Mouse (Mus musculus) midbrain, embryonic 14.5 days (tissue): ENCODE data around the gene Arhgap10. TPM values are rescaled to one million over a fixed set of nuclear protein-coding genes. Genes with fewer than 3 reads are reported as not detected.

Experiments used
- ATAC-seq: fragments of 200-750 bp; cut with Nextera tagmentation; 2 replicates; pipeline ENCODE4 v1.8.0; 2017; ENCODE audit warnings: moderate number of reproducible peaks, moderate library complexity; ENCODE audit not compliant: low FRiP score, low TSS enrichment
- DNase-seq: peaks from one replicate; pipeline ENCODE4 v3.0.0-alpha.2; 2015
- H3K27ac ChIP-seq: fragments of 300-500 bp; sonication (generic); replicated peaks from 2 replicates; pipeline ENCODE4 v1.5.1; 2014; ENCODE audit warnings: mild to moderate bottlenecking, low read depth, low read length, moderate library complexity
- H3K27me3 ChIP-seq: fragments of 300-500 bp; sonication (generic); 2 replicates; pipeline ENCODE4 v1.6.1; 2014; ENCODE audit warnings: low read length, control low read depth, mixed read lengths; ENCODE audit not compliant: control insufficient read depth, insufficient read depth
- H3K36me3 ChIP-seq: fragments of 300-500 bp; sonication (generic); 2 replicates; pipeline ENCODE4 v1.6.1; 2014; ENCODE audit warnings: low read length, control low read depth; ENCODE audit not compliant: control insufficient read depth, insufficient read depth
- H3K4me1 ChIP-seq: fragments of 300-500 bp; sonication (generic); 2 replicates; pipeline ENCODE4 v1.6.1; 2014; ENCODE audit warnings: mild to moderate bottlenecking, antibody characterized with exemption, low read length, control low read depth; ENCODE audit not compliant: control insufficient read depth, insufficient read depth
- H3K4me2 ChIP-seq: fragments of 300-500 bp; sonication (generic); 2 replicates; pipeline ENCODE4 v1.6.1; 2014; ENCODE audit warnings: mild to moderate bottlenecking, low read length, moderate library complexity
- H3K4me3 ChIP-seq: fragments of 300-500 bp; sonication (generic); replicated peaks from 2 replicates; pipeline ENCODE4 v1.5.1; 2014; ENCODE audit warnings: low read depth, low read length
- H3K9ac ChIP-seq: fragments of 300-500 bp; sonication (generic); replicated peaks from 2 replicates; pipeline ENCODE4 v1.6.1; 2014; ENCODE audit warnings: mild to moderate bottlenecking, low read length, moderate library complexity
- H3K9me3 ChIP-seq: fragments of 300-500 bp; sonication (generic); 2 replicates; pipeline ENCODE4 v1.6.1; 2016; ENCODE audit warnings: low read length, control low read depth, mixed read lengths; ENCODE audit not compliant: control insufficient read depth
- WGBS: fragments of 180-500 bp; shearing (Covaris S2); extraction: QIAGEN DNeasy Blood & Tissue Kit; methylation state at CpG from one replicate; pipeline ENCODE4 v1.1.7; 2014; 5-methylcytosine and 5-hydroxymethylcytosine counted together
- polyA plus RNA-seq: library from polyadenylated mRNA; unstranded; fragments of >200 nt; fragmentation: Nextera tagmentation; extraction: Ambion mirVana; gene quantifications from 2 replicates; pipeline ENCODE4 v1.2.1, GENCODE M21; 2014

Gene Arhgap10
- polyA plus RNA-seq, 1 experiment from 2014 or later, result 3.0 TPM

DNA sequence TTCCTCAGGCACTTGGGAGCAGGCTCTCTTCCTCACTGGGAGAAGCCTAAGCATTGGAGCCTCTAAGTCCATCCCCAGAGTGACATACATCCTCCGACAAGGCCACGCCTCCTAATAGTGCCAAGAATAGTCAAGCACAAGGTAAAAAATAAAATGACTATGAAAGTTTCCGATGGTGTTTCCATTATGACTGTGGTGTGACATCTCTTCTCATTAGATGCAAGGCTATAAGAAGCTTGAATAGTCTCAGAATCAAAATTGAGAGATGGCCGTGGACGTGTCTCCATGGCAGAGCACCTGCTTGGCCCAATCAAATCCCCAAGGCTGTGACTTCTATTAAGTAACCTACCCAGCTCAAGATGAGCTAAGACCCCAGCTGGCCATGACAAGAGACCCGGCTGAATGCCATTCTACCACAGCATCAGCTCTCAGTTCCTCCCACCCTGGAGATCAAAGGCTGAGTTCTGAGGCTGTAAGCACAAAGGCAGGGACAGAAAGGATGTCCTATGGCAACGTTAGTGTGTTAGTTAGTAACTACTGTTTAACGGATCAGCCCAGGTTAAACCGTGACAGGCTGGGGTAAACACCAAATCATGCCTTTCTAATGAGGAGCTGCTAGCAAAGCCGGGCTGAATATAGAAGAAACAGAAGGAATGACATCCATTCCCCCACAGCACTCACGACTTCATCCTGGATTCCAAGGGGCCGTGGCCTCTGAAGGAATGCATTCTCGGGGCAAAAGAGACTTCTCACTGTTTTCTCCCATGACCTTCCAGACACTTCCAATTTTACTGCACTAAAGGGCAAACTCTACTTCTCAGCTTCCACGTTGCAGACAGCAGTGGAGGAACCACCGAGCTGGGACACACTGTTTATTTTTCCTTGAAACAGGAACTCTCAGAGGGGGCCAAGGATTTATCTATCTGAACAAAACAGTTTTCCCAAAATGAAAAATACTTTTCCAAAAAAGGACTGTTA is 81.5 kb downstream of the Arhgap10 start:
- ATAC-seq (no peak), DNase-seq (peak; percentile 13)
- H3K4me2 ChIP-seq, result no peak overlapping the region
- no peak overlapping the region for H3K9ac ChIP-seq
- no peaks in the 10 kb centered on the region for H3K9me3 ChIP-seq
- no peaks in the 10 kb centered on the region for H3K27me3 ChIP-seq
- H3K4me3 ChIP-seq, result no peak overlapping the region
- H3K4me1 ChIP-seq, result 0 out of 2 replicates have a peak, but pooled peaks cover 6% of the 10 kb centered on the region
- H3K36me3 ChIP-seq, result no peaks in the 10 kb centered on the region
- WGBS, result 27% methylated on average over 15 of the region's 15 CpGs
- no peak overlapping the region for H3K27ac ChIP-seq

- no peaks in the 10 kb centered on the region for H3K27me3 ChIP-seq
- DNase-seq (peak; percentile 17), ATAC-seq (peak; percentile 15; the same call in 1 of the 2 replicates)
- no peaks in the 10 kb centered on the region for H3K36me3 ChIP-seq
- WGBS, result 16% methylated on average over 4 of the region's 4 CpGs
- H3K4me2 ChIP-seq, result 0 out of 2 replicates have a peak overlapping the region, but pooled peaks have one; percentile 7
- H3K4me1 ChIP-seq, result 0 out of 2 replicates have a peak, but pooled peaks cover 6% of the 10 kb centered on the region
- H3K9ac ChIP-seq, result no peak overlapping the region
- no peak overlapping the region for H3K4me3 ChIP-seq
- H3K9me3 ChIP-seq, result no peaks in the 10 kb centered on the region
- H3K27ac ChIP-seq, result no peak overlapping the region
Observed at GRCm38 (mm10) chr8:77433221-77433620, 84.5 kb downstream of the Arhgap10 start.

DNA sequence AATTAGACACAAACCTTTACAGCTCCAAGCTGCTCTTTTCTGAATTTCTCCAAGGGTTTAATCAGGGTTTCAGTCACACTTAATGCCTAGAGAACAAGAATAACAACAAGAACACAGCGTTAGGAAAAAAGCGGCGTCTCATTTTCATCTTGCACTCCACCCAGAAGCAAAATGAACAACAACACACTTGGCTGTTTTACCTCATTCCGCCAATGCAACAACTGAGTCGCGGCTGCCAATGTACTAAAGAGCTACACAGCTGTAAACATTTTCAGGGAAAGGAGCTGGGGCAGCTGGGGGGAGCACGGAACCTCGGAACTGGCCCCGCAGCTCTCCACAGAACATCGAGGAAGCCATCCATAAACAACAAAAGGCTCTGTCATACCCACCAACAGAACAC is 85.0 kb downstream of the Arhgap10 start:
- H3K36me3 ChIP-seq, result no peaks in the 10 kb centered on the region
- WGBS, result 42% methylated on average over 10 of the region's 10 CpGs
- H3K9me3 ChIP-seq, result no peaks in the 10 kb centered on the region
- DNase-seq, result no peak
- H3K9ac ChIP-seq, result no peak overlapping the region
- 0 out of 2 replicates have a peak overlapping the region, but pooled peaks have one; percentile 7 for H3K4me2 ChIP-seq
- peak; percentile 8; the same call in 1 of the 2 replicates for ATAC-seq
- H3K4me1 ChIP-seq, result 0 out of 2 replicates have a peak, but pooled peaks cover 6% of the 10 kb centered on the region
- H3K4me3 ChIP-seq, result no peak overlapping the region
- H3K27ac ChIP-seq, result no peak overlapping the region
- no peaks in the 10 kb centered on the region for H3K27me3 ChIP-seq

- ATAC-seq, result no peak
- 0 out of 2 replicates have a peak, but pooled peaks cover 6% of the 10 kb centered on the region for H3K4me1 ChIP-seq
- H3K4me2 ChIP-seq, result no peak overlapping the region
- 84% methylated on average over 4 of the region's 4 CpGs for WGBS
- no peak overlapping the region for H3K9ac ChIP-seq
- H3K27ac ChIP-seq, result no peak overlapping the region
- H3K27me3 ChIP-seq, result no peaks in the 10 kb centered on the region
- no peaks in the 10 kb centered on the region for H3K36me3 ChIP-seq
- no peak overlapping the region for H3K4me3 ChIP-seq
- DNase-seq, result no peak
- no peaks in the 10 kb centered on the region for H3K9me3 ChIP-seq
Observed at GRCm38 (mm10) chr8:77428420-77428819, 89.3 kb downstream of the Arhgap10 start.

DNA sequence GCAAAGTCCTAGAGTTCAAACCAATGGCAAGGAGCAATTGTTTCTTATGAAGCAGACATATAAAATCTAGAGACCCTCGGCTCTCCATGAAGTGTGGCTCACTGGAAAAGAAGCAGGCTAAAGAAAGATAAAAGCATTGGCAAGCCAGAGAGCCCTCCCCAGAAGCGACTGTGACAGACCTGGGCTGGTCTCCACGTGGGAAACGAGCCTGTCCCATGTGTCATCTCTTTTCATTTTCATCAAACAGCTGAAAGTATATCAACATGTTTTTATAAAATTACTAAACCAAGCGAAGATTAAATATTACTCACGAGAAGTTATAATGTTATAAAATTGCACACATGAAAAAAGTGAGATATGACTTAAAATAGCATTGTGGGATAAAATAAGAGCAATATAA is 89.7 kb downstream of the Arhgap10 start:
- Histone ChIP-seq H3K4me3 (no peak overlapping the region), H3K9me3 (no peaks in the 10 kb centered on the region), H3K4me2 (no peak overlapping the region), H3K9ac (no peak overlapping the region), H3K4me1 (0 out of 2 replicates have a peak, but pooled peaks cover 3% of the 10 kb centered on the region), H3K27ac (no peak overlapping the region), H3K36me3 (no peaks in the 10 kb centered on the region), H3K27me3 (no peaks in the 10 kb centered on the region)
- ATAC-seq, result no peak
- DNase-seq, result no peak
- 73% methylated on average over 6 of the region's 6 CpGs for WGBS

DNA sequence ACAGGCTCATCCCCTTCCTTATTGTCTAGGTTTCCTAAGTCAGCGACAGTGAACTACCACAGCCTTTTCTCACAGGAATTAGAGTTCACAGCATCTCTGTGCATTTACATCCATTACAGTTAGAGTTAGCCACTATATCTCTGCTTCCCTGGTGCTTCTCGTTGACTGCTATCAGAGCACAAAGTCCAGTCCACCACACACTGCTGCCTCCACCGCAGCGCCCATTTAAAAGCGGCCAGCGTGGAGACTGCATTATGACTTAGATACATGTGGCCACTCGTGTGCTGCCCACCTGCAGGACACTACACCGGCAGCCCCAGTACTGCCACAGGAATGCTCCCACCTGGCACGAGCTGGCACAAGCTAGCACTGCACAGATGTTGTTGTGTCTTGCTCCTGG is 90.3 kb downstream of the Arhgap10 start:
- Histone ChIP-seq H3K9me3 (no peaks in the 10 kb centered on the region), H3K36me3 (no peaks in the 10 kb centered on the region), H3K27ac (no peak overlapping the region), H3K4me1 (no peaks in the 10 kb centered on the region), H3K4me3 (no peak overlapping the region), H3K27me3 (no peaks in the 10 kb centered on the region), H3K4me2 (no peak overlapping the region), H3K9ac (no peak overlapping the region)
- ATAC-seq (no peak), DNase-seq (no peak)
- 84% methylated on average over 9 of the region's 9 CpGs for WGBS

DNA sequence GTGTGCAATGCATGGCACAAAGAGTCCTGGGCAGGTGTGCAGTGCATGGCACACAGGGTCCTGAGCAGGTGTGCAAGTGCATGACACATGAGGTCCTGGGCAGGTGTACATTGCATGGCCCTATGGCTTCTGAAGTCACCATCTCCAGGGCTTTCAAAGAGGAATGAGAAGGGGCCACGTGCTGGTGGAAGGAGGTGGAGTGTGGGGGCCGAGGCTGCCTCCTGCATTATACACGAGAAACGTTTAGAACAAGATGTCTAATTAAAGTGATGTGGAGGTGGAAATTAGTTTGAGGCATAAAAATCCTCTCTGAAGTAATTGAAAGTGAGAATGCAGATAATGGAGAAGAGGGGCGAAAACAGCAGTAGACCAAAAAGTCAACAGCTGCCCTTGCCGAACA is 93.9 kb downstream of the Arhgap10 start:
- H3K4me2 ChIP-seq, result no peak overlapping the region
- no peak overlapping the region for H3K27ac ChIP-seq
- no peak for DNase-seq
- ATAC-seq, result peak; percentile 22; the same call in 1 of the 2 replicates
- H3K4me3 ChIP-seq, result no peak overlapping the region
- no peaks in the 10 kb centered on the region for H3K27me3 ChIP-seq
- no peaks in the 10 kb centered on the region for H3K4me1 ChIP-seq
- WGBS, result 86% methylated on average over 5 of the region's 6 CpGs
- H3K36me3 ChIP-seq, result no peaks in the 10 kb centered on the region
- H3K9me3 ChIP-seq, result no peaks in the 10 kb centered on the region
- no peak overlapping the region for H3K9ac ChIP-seq

- ATAC-seq (no peak), DNase-seq (no peak)
- H3K4me2 ChIP-seq, result no peak overlapping the region
- no peaks in the 10 kb centered on the region for H3K36me3 ChIP-seq
- no peak overlapping the region for H3K27ac ChIP-seq
- no peaks in the 10 kb centered on the region for H3K27me3 ChIP-seq
- H3K4me3 ChIP-seq, result no peak overlapping the region
- no peak overlapping the region for H3K9ac ChIP-seq
- no peaks in the 10 kb centered on the region for H3K4me1 ChIP-seq
- 87% methylated on average over 15 of the region's 15 CpGs for WGBS
- no peaks in the 10 kb centered on the region for H3K9me3 ChIP-seq
Observed at GRCm38 (mm10) chr8:77422632-77423252, 95.0 kb downstream of the Arhgap10 start.
